Mouse (Mus musculus): ENCODE data around the gene Pitpnm3.

Pitpnm3 gene

DNA sequence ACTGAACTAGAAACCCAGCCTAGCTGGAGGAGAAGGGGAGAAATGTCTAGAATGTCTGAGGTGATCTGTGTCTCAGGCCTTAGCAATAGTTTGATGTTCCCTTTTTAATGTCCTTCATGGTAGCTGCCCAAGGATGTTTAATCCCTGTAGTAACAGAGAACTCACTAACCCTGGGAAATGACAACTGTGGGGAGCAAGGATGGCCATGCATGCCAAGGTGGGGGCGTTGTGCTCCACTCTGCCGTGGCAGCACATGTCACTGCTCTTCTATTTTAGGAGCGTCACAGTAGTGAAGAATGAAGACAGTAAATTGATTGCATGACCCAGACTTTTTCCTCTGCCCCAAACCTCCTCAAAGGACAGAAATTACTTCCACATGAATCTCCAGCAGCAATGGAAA is 37.6 kb downstream of the Pitpnm3 start:
- DNase-seq (ENCODE audit: extremely low spot score, low read depth, low spot score) = no peak

DNA sequence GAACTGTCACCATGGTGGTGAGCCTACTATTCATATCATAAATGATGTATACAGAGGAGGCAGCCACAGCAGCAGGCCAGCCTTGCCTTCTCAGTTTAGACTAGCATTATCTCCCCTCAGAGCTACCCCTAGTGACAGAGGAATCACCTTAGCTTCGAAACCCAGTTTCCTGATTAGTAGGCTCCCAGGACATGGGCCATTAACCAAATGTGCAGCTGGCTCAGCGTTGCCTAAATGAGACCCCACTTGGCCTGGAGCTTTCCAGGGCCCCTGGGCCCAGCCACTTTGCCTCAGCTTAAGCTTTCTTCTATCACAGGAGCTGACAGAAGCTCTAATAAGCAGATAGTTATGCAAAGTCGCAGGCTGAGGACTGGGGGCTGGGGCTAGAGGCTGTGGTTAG is 39.6 kb downstream of the Pitpnm3 start:
- no peak for DNase-seq (ENCODE audit: extremely low spot score, low read depth, low spot score)

DNA sequence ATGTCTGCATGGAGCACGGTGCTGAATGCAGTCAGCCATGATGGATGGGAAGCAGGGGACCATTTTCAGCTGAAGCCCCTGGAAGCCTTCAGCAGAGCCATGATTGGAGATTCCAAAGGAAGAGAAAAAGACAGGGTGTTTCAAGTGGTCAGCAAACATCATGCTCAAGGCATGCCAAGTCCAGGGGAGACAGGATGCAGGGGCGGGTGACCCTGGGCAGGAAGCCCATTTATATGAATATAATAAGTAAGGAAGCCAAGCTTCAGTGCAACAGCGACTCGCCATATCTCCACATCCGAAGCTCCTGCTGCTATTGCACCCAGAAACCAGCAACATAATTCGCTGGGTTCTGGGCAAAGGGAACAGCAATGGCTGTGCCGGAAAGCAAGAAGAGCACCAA is 41.1 kb downstream of the Pitpnm3 start:
- no peak for DNase-seq (ENCODE audit: extremely low spot score, low read depth, low spot score)

DNA sequence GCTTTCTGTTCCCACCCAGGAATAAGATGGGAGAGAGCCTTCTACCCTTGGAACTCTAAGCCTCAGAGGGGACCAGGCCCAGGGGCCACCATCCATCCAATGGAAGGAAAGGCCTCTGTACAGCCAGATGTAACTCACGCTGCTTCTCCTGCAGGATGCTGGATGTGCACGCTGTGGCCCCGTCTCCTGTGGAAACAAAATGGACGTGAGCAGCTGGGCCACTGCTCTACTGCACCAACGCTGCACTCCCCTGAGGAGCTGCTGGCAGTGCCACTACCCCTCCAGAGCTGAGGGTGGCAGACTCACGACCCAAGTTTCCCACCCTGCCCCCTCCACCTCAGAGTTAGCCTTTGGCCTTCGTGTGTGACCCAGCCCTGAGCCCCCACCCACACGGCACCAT is 43.2 kb downstream of the Pitpnm3 start:
- DNase-seq (ENCODE audit: extremely low spot score, low read depth, low spot score) = no peak

DNA sequence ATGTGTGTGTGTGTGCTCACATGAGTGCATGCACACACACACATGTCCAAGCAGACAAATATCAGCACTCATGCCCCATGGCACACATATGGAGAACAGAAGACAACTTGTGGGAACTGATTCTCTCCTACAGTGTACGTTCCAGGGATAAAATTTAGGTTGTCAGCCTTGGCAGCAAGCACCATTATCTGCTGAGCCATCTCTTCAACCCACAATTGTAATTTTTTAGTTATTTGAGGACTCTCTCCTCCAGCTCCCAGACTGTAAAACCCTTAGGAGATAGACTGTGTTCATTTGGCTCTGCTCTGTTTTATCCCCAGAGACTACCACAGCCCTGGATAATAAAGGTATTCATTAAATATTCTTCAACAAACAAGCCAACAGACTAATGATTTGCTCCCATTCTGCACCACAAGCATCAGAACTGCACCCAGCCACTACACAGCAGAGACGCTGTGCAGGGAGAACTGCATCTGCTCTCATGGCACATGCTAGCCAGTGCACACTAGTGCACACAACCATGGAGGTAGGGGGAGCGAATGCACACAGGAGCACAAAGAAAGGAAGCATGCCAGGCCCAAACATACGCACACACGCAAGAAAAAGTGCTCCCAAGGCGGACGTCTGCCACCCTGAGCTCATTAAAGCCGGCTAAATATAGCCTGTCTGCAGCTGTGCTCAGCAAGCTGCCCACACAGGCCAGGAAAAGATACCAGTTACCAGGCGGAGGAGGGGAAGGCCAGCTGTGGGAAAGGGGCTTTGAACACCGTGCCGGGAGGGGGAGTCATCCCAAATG is 49.1 kb downstream of the Pitpnm3 start:
- no peak for DNase-seq (ENCODE audit: extremely low spot score, low read depth, low spot score)

DNA sequence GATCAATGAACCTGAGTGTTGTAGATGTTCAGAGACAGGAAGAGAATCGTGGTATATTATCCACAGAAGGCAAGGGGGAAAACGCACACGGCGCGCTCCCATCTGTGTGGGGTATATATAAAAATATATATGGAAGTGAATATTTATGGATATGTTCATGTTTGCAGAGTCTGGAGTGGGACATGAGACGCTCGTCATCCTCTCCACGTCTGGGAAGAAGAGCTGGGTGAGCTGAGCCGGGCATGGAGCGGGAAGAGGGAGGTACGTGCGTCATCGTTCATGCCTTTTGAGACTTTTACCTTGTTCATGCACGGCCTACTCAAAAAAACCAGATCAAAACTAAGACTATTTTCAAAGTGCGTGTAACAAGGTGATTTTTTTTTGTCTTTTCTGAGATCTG is 51.2 kb downstream of the Pitpnm3 start:
- no peak for DNase-seq (ENCODE audit: extremely low spot score, low read depth, low spot score)

DNA sequence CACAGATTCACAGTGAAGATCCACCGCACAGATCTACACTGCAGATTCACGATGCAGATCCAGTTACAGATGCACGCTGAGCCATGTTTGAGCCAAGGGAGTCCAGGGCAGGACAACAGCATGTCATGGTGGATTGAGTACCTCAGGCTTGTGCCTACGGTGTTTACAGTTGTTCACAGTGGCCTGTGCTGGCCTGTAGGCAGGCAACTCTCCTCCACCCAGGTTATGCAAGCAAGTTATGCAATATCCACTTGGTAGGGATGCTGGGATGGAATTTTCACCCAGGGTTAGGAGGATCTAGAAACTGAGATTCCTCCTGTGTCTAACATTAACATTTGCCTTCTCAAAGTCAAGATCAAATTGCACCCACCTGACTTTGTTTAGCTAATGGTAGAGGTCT is 53.0 kb downstream of the Pitpnm3 start:
- DNase-seq (ENCODE audit: extremely low spot score, low read depth, low spot score) = no peak

DNA sequence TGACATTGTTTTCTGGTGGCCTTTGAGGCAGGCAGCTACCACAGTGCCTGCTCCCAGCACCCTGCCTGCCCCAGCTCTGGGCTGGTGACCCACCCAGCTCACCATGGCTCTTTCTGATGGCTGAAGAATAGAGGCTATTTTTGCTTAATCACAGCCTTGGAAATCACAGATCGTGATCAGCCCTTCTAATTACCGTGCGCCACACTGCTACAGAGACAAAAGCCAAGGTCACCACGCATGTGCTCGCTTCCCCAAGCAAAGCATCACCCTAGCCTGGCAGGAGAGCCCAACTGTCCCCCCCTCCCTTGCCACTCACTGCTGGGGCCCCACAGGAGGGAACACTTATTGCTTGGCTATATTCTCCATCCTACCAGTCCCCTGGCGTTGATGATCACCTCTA is 55.1 kb downstream of the Pitpnm3 start:
- DNase-seq (ENCODE audit: extremely low spot score, low read depth, low spot score) = no peak

DNA sequence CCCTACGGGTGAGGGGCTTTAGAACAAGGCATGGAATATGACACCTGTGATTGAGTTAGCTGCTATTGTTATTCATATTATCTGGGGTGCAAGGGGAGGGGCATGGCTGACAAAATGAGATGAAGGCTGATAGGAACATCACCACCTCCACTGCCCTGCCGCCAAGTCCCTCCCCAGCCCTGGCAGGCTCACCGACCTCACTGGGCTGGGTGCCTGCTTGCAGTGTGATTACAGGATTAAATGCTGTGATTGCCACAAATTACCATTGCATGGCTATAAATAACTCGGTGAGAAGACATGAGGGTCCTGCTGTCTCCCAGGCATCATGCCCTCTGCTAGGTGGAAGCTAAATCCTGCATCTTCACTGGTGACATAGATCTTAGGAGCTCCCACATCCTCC is 56.9 kb downstream of the Pitpnm3 start:
- no peak for DNase-seq (ENCODE audit: extremely low spot score, low read depth, low spot score)

DNA sequence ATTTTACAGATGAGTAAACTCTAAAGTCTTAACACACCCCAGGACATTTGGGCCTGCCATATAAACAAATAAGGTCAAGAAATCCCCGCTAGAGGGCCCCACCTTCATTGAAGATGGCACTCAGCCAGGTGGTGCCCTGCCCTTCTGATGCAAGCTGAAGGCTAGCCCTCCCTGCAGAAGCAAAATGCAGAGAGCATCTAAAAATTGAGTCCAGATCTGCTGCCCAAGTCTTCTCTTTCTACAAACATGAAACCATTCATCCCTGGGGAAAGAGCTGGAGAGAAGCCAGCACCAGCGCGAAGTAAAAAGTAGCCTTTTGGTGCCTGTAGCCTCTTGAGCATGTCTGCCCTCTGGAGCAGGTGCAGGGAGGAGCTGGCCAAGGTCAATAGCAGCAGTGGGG is 57.5 kb downstream of the Pitpnm3 start:
- no peak for DNase-seq (ENCODE audit: extremely low spot score, low read depth, low spot score)

DNA sequence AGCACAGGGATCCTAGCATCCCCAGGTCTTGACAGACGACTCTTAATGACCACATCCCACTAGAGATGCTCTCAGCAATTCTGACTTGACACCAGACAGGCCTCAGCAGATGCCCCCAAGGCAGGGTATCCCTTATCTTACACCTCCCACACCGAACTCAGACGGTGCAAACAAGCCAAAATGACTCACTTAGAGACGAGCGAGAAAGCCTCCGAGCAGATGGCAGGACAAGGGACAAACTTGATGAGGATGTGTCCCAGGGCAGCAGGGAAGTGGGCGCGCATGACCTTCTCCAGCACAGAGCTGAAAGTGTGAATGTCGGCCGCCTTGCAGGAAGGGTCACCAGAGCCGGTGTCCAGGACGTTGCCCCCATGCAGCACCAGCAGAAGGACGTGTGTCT is 61.3 kb downstream of the Pitpnm3 start:
- DNase-seq (ENCODE audit: extremely low spot score, low read depth, low spot score) = no peak

DNA sequence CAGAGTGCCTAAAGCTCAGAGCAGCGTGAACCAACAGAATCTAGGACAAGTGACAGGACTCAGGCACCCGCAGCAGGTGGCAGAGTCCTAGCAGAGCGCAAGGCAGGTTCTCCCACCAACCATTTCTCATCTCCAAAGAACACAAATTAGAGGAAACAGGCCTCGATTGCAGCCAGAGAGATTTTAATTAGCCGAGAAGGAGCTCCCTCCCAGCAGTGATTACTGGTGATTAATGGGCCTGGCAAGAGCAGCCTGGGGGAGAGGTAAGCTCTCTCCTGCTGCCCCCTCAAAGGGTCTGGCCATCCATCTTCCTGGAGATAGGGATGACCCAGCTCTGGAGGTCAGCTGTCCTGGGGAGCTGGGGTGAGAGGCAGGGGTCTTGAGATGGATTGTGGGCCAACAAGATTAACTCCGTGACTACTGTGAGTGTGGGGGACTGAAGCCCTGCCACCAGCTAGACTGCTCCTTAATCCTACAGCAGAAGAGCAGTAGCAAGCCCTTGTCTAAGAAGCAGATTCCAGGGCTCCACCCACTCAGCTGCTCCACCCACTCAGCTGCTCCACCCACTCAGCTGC is 63.2 kb downstream of the Pitpnm3 start:
- DNase-seq (ENCODE audit: extremely low spot score, low read depth, low spot score) = no peak

DNA sequence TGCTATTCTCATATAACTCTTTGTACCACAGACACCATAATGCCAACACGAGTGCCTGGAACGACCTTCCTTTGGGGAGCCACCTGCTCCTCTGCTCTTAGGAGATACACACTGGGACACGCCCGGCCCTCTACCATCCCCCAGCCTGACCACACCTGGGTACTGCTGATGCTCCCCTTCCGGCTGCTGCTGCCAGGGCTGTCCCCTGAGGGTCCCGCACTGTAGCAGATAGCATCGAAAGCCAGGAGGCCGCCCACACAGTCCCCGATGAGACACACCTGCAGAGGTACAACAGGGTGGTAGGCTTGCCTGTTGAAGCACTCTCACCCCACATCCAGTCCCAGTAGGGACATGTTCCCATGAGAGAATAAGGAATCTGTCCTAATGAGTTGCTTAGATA is 64.8 kb downstream of the Pitpnm3 start:
- no peak for DNase-seq (ENCODE audit: extremely low spot score, low read depth, low spot score)

DNA sequence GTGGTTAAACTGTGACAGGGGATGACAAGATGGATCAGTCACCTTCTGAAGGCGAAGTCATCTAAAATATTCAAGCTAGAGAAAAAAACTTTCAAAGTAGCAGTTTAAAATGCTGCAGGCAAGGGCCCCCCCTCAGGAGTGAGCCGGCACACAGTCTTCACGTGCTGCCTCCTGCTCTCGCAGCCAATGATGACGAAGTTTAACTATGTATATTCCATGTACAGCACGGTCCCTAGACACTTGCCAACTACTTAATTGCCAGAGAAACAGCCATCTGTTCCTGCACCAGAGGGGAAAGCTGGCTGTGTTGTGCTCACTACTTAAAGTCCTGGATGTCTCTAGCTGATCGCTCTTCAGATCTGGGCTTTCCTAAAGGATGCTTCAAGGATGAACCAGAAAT is 67.6 kb downstream of the Pitpnm3 start:
- no peak for DNase-seq (ENCODE audit: extremely low spot score, low read depth, low spot score)

DNA sequence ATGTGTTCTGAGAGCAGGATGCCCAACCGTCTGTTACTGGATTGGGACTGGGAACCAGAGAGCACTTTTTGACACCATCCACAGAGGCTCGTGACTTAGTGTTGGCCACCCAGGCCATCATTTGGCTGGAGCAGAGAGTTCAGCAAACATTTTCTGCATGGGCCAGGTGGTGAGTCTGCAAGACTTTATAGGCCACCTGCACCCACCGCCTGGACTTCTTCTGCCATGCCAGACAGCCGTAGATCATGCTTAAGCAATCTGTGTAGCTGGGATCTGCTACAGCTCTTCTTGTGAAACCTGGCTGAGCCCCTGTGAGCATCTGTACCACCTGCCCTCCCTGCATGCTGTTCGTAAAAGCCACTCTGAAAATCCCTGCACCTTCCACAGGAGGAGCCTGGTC is 68.3 kb downstream of the Pitpnm3 start:
- DNase-seq (ENCODE audit: extremely low spot score, low read depth, low spot score) = no peak

DNA sequence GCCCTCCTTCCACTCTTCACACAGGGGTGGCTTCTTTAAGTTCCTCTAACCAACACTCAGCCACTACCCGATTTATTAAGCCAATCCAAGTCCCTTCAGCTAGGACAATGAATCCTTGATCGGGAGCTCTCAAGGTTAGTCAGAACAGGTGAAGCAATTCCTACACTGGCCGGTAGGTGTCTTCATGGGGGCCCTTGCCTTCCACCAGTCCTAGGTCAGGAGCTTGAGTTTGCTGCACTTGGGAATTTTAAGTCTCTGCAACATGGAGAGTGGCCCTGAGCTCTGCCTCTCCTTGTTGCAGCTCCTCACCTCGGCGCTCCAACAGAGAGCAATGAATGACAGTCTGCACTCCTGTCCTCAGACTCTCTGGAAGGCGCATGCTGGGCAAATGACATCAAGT is 69.2 kb downstream of the Pitpnm3 start:
- no peak for DNase-seq (ENCODE audit: extremely low spot score, low read depth, low spot score)

DNA sequence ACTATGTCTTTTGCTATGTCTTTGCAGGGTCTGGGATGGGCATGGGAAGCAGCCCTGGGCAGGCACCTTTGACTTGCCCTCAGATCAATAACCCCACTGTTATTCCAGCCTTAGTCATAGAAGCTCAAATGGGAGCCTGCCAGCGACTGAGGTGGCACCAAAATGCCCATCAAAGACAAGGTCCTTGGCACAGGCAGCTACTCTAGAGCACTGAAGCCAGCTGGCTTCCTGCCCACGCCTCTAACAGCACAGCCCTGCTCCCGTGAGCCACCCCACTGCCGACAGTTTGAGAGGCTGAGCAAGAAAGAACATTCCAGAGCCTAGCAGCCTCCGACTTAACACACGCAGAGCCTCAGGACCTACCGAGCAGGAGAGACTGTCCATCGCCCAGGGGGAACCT is 70.5 kb downstream of the Pitpnm3 start:
- no peak for DNase-seq (ENCODE audit: extremely low spot score, low read depth, low spot score)

DNA sequence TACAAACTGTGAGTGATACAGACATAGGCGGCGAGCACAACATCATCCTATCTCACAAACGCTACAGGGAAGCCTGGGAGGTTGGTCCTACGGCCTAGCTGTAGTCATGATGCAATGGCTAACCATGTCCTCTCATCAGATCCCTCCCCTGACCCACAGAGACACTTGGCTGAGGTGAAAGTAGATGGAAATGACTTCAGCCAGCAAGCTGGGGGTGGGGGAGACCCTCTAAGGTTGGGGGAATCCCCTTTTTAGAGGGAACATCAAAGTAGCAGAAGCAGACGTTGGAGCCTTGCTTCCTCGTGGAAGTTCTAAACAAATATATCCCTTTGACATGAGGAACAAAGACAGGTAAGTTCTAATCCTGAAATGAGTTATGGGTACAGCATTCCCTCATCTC is 71.2 kb downstream of the Pitpnm3 start:
- no peak for DNase-seq (ENCODE audit: extremely low spot score, low read depth, low spot score)

DNA sequence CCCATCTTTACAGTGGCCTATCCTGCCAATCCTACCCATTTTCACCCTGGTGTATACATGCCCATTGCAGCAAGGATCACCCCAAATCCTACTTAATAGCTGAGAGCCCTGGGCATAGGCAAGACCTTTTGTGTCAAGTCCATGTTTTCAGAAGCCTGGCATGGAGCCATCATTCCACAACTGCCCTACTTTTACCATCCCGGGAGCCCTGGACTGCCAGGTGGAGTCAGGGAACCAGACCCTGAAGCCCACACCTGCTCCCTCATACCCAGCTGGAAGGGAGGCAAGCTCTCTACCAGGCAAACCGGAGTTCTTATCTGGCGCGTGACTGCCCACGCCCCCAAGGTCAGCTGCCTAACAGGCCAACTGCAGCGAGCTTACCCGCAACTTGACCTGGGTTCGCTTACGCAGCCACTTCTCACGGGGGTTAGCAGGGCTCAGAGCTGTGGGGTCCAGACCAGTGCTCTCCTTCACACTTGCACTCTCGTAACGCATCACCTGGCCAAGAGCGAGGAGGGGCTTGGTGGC is 74.4 kb downstream of the Pitpnm3 start:
- no peak for DNase-seq (ENCODE audit: extremely low spot score, low read depth, low spot score)

DNA sequence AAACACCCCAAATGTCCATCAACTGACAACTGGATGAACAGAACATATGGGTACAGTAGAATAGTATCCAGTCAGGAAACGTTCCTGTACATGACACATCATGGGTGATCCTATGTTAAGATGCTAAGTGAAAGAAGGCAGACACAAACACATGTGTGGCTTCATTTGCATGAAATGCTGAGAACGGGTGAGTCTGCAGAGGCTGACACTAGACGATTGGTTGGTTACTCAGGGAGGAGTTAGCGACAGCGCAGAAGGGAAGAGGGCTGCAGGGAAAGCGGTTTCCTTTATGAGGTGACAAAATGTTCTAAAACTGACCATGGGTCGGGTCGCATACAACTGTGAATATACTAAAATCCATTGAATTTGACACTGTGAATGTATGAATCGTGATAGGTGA is 75.2 kb downstream of the Pitpnm3 start:
- no peak for DNase-seq (ENCODE audit: extremely low spot score, low read depth, low spot score)

DNA sequence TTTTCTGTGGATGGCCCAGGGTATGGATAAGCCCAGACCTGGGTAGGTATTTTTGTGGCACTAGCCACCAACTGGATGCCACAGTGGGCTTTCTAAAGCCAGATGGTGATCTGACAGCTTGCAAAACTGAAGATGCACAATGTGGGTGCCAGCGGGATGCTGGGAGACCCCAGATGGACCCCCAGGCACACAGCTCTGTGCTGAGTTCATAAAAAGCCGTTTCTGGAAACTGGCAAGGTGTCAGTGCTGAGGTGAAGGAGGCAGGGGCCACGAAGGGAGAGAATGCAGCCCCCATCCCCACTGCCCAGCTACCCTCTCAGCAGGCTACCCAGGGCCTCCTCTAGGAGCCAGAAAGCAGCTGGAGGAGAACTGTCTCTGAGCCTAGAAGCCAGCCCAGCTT is 78.4 kb downstream of the Pitpnm3 start:
- DNase-seq (ENCODE audit: extremely low spot score, low read depth, low spot score) = no peak

DNA sequence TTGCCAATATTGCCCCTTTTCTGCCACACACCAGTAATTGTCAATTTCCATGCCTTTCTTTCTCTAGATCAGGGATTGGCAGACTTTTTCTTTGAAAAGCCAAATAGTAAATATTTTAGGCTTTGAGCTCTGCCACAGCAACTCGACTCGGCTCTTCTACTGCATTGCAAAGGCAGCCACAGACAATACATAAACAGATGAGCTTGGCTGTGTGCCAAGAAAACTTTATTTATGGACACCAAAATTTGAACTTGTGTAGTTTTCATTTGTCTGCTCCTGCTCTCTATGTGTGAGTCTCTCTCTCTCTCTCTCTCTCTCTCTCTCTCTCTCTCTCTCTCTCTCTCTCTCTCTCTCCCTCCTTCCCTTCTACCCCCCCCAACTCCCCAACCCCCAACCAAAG is 80.4 kb downstream of the Pitpnm3 start:
- no peak for DNase-seq (ENCODE audit: extremely low spot score, low read depth, low spot score)

DNA sequence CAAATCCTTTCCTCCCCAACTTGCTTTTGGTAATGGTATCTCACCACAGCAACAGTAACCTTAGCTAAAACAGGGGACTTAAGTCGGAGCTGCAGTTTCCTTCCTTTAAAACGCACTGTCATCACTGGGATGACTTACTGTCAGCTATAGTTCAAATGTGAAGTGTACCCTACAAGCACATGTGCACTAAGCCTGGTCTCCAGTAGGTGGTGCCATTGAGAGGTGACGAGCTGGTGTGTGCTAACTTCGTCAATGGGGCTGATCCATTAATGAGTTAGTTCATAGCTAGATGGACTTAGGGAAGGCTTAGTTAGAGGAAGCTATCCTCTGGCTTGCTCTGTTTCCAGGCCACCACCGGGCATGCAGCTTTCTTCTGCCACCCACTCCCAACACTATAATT is 82.9 kb downstream of the Pitpnm3 start:
- no peak for DNase-seq (ENCODE audit: extremely low spot score, low read depth, low spot score)

All from hindlimb bud, embryonic 11.5 days (tissue).